Mouse (Mus musculus) thymus, adult 2 months (tissue): Measurements from ENCODE around the gene Ttf1. TPM values are rescaled to one million over a fixed set of nuclear protein-coding genes. Genes with fewer than 3 reads are reported as not detected.

ENCODE experiments used
- DNase-seq: peaks from one replicate; pipeline ENCODE4 v3.0.0; 2021
- H3K27ac ChIP-seq: fragments of 200-500 bp; 2 replicates; pipeline ENCODE4 v1.5.1; 2012; ENCODE audit warnings: low read length, control low read depth; ENCODE audit not compliant: control insufficient read depth, insufficient read depth
- H3K27me3 ChIP-seq: fragments of 200-500 bp; 2 replicates; pipeline ENCODE4 v1.6.1; 2012; ENCODE audit warnings: mild to moderate bottlenecking, low read length, moderate library complexity, mixed read lengths; ENCODE audit not compliant: control insufficient read depth, insufficient read depth
- H3K36me3 ChIP-seq: fragments of 200-500 bp; 2 replicates; pipeline ENCODE4 v1.6.1; 2012; ENCODE audit warnings: mild to moderate bottlenecking, low read length, moderate library complexity; ENCODE audit not compliant: control insufficient read depth, insufficient read depth
- H3K4me1 ChIP-seq: fragments of 200-500 bp; replicated peaks from 2 replicates; pipeline ENCODE4 v1.6.1; 2012; ENCODE audit warnings: low read length; ENCODE audit not compliant: control insufficient read depth, insufficient read depth
- H3K4me3 ChIP-seq: fragments of 200-500 bp; 2 replicates; pipeline ENCODE4 v1.5.1; 2012; ENCODE audit warnings: mild to moderate bottlenecking, low read length, control low read depth, moderate library complexity; ENCODE audit not compliant: control insufficient read depth, insufficient read depth
- CTCF ChIP-seq: fragments of 200-500 bp; IDR thresholded peaks from 2 replicates; pipeline ENCODE4 v1.5.1; 2012; ENCODE audit warnings: mild to moderate bottlenecking, control low read depth, low read length, moderate library complexity, borderline replicate concordance; ENCODE audit not compliant: control insufficient read depth, poor library complexity, insufficient read depth; ENCODE audit errors: extremely low read depth
- POLR2A ChIP-seq: fragments of 200-500 bp; IDR thresholded peaks from 2 replicates; pipeline ENCODE4 v1.6.1; 2012; ENCODE audit warnings: mild to moderate bottlenecking, low read length, control low read depth, moderate library complexity; ENCODE audit not compliant: control insufficient read depth, poor library complexity, insufficient read depth; ENCODE audit errors: extremely low read depth
- WGBS: fragments of 180-500 bp; shearing (Covaris S2); methylation state at CpG from one replicate; pipeline ENCODE4 v1.1.7; 2018; 5-methylcytosine and 5-hydroxymethylcytosine counted together
- polyA plus RNA-seq: library from polyadenylated mRNA; depleted of rRNA; stranded (reverse); fragments of >200 nt; gene quantifications from 2 replicates; pipeline ENCODE4 v1.2.3, GENCODE M21; 2012; rRNA removed

The Ttf1 gene
- polyA plus RNA-seq, result 12.2 and 12.7 TPM in 2 replicates

DNA sequence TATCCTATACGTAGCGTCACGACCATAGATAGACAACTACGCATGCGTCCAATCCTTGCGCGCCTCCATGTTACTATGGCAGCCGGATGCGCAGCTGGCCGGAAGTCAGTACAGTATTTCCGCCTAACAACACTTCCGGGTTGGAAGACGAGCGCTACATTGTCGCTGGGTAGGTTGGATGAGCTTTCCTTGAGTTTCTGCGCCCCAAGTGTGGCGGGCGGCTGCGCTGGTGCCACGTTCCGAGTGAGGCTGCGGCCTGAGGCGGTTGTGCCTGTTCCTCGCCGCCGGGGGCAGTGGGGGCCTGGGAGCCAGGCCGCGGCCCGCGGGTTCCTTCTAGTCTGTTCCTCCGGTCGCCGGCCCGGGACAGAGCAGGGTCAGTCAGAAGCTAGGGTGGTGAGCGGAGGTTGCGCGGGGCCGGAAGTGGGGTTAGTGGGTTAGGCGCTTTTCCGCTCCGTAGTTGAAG is at the start of gene Ttf1:
Gene Ttf1, plus strand, starts transcription at position 128 of the 463 bp plus-strand sequence.
- Histone ChIP-seq H3K4me1 (peaks cover 2% of the 10 kb centered on the region; the same call in 1 of the 2 replicates), H3K27me3 (no peaks in the 10 kb centered on the region), H3K4me3 (peak within 1 kb of the TSS; percentile 88), H3K36me3 (no peaks in the 10 kb centered on the region), H3K27ac (peak within 1 kb of the TSS; percentile 96)
- under 1% methylated on average over 41 of the region's 41 CpGs for WGBS
- TF ChIP-seq CTCF (0 out of 2 replicates have a peak, but pooled peaks have one; percentile 29), POLR2A (peak; percentile 89)
- DNase-seq, result peak; percentile 86

DNA sequence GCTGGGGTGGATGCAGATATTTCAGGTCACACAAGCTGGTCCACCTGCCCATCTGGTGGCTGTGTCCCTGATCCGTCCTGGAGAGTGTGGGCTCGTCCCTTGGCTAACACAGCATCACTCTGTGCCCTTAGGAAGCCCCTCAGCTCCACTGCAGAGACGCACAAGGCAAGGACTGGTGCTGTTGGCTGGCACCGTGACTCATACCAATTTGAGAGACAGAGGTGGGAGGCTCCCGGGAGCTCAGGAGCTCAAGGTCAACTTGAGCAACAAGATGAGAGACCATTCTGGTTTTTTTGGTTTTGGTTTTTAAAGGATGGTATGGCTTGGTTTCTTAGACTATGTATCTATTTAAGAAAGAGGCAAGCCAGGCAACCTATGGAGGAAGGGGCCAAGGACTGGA is 47.5 kb upstream of the Ttf1 start:
- WGBS, result 85% methylated on average over 5 of the region's 5 CpGs
- Histone ChIP-seq H3K27ac (no peak overlapping the region), H3K4me3 (no peak overlapping the region), H3K36me3 (no peaks in the 10 kb centered on the region), H3K4me1 (no peaks in the 10 kb centered on the region), H3K27me3 (no peaks in the 10 kb centered on the region)
- DNase-seq, result no peak
- TF ChIP-seq CTCF (no peak), POLR2A (no peak)

DNA sequence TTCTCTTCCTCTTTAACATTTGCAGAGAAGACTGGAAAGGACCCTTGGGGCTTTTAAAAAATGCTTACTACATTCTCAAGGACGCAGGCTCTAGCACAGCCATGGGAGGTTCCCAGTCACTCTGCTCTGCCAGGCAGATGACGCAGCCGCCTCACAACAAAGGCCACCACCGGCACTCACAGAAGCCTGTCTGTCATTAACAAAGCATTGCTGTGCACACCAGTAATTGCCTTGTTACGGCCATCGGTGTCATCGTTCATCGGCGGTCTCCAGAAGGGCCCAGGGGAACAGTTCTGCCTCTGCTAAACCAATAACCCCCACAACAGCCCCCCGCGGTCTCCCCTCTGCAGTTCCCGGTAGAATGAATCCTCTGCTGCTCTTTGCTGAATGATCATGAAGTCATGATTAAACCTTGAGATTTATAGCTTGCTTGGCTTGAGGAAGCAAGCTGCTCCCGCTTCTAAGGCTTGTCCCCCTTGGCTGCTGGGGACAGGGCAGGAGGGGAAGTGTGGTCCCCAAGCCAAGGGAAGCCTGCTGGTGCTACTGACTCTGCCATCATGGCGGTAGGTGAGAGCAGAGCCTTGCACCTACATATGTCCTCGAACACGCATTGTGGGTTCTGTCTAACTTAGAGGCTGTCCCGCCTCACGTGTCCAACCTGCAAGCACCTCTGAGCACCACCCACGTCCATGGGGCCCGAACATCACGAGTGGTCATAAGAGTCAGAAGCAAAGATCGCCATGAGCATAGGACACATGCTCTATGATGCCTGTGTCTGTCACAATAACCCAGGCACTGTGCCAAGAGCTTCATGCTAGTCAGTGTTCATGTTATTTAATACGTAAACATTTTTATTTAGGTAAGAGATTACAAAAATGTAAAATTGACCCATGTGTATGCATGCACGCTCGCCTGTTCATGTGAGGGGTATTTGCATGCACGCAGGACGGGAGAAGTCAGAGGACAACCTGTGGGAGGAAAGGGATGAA is 43.2 kb upstream of the Ttf1 start:
- no peak overlapping the region for H3K27ac ChIP-seq

DNA sequence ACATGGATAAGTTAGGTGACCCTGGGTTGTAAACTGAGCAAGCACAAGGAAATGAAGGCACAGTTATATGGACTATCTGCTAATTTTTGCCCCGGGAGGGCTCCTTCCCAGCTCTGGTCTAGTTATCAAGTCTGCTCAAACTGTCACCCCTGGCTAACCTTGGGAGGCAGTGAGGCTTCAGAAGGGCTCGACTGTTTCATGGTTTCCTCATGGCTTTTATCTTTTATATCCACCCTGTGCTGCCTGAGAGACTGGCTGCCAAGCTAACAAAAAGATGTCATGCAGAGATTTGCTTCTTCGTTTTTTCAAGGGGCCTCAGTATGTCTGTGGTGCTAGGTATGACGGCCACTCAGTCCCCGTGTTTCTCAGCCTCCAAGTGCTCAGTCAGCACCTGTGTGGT is 41.4 kb upstream of the Ttf1 start:
- no peak overlapping the region for H3K4me3 ChIP-seq
- 73% methylated on average over 5 of the region's 5 CpGs for WGBS
- no peaks in the 10 kb centered on the region for H3K4me1 ChIP-seq
- no peaks in the 10 kb centered on the region for H3K27me3 ChIP-seq
- no peaks in the 10 kb centered on the region for H3K36me3 ChIP-seq
- no peak for TF ChIP-seq POLR2A
- no peak for TF ChIP-seq CTCF
- no peak for DNase-seq
- no peak overlapping the region for H3K27ac ChIP-seq

More for the DNA sequence above, 43.2 kb upstream of the Ttf1 start:
- 53% methylated on average over 27 of the region's 27 CpGs for WGBS
- no peaks in the 10 kb centered on the region for H3K27me3 ChIP-seq
- H3K4me3 ChIP-seq, result no peak overlapping the region
- no peak for DNase-seq
- TF ChIP-seq POLR2A, result no peak
- TF ChIP-seq CTCF, result no peak
- H3K36me3 ChIP-seq, result no peaks in the 10 kb centered on the region
- H3K4me1 ChIP-seq, result no peaks in the 10 kb centered on the region

DNA sequence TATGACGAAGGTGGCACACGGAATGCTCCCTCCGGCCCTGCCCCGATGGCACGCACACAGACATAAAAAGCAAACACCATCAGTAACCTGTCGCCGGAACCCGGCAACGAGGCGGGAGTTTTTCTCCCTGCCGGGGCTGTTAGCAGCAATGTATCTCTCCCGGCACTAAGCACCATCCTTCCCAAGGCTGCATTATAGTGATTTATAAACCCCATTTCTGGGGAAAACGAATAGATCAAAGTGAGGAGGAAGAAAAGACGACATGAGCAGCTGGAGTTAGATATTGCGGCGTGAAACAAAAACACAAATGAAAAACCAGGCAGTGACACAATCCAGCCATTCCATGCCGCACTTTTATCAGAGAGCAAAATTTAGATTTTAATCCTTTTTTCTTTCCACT is 39.0 kb upstream of the Ttf1 start:
- Histone ChIP-seq H3K27ac (no peak overlapping the region), H3K4me3 (no peak overlapping the region), H3K36me3 (no peaks in the 10 kb centered on the region), H3K27me3 (no peaks in the 10 kb centered on the region), H3K4me1 (no peaks in the 10 kb centered on the region)
- WGBS, result 81% methylated on average over 17 of the region's 17 CpGs
- TF ChIP-seq CTCF (no peak), POLR2A (no peak)
- no peak for DNase-seq

DNA sequence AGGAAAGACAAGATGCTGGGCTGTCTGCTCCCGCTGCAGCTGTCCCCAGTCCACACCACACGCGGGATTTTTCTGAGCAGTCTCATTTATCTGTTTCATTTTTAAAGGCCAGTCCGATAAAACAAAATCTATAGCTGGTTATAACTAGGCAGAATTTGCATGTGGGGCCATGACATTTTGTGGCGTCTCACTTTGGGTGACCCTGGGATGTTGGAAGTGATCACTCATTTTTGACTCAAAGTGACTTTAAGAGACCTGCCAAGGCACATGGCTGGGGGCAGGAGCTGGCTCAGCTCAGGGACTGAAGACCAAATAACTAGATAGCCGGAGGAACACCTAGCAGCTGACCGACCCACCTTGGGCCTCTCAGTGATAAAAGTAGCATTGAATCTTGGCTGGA is 37.1 kb upstream of the Ttf1 start:
- Histone ChIP-seq H3K27me3 (no peaks in the 10 kb centered on the region), H3K4me1 (no peaks in the 10 kb centered on the region), H3K36me3 (no peaks in the 10 kb centered on the region), H3K27ac (no peak overlapping the region), H3K4me3 (no peak overlapping the region)
- WGBS, result 94% methylated on average over 7 of the region's 7 CpGs
- no peak for DNase-seq
- TF ChIP-seq CTCF, result no peak
- TF ChIP-seq POLR2A, result no peak
